Mouse (Mus musculus) regulatory T cell (primary cell): Measurements from ENCODE around the gene Usp22.

Experiments used
- in situ Hi-C: fragments of 300-600 bp; cut with MboI, MseI; formaldehyde crosslinking; loops from one replicate; pipeline ENCODE4 v1.15.1; 2025; ENCODE audit warnings: high pct_unique_total_duplicates

Gene Usp22

GRCm38 (mm10) chr11:61174821-61175658 is at the start of gene Usp22:
Usp22 (minus strand) TSS chr11:61175055.
- in situ Hi-C loops: no loop called here

- in situ Hi-C loops: loop anchor here (25.0 kb wide), 1 partner anchor 163 kb away; the partner anchor contains the start of gene Slc47a1
These were observed 49.4 kb upstream of the Usp22 start for GRCm38 (mm10) chr11:61224234-61224744.

GRCm38 (mm10) chr11:61222971-61223745 is 48.3 kb upstream of the Usp22 start:
- in situ Hi-C loops: loop anchor here (25.0 kb wide), 1 partner anchor 164 kb away; the partner anchor contains the start of gene Slc47a1

- in situ Hi-C loops: loop anchor here (25.0 kb wide), 1 partner anchor 165 kb away; the partner anchor contains the start of gene Slc47a1
These were observed 47.2 kb upstream of the Usp22 start for GRCm38 (mm10) chr11:61222007-61222406.

GRCm38 (mm10) chr11:61220156-61220881 is 45.5 kb upstream of the Usp22 start:
- in situ Hi-C loops: loop anchor here (25.0 kb wide), 1 partner anchor 167 kb away; the partner anchor contains the start of gene Slc47a1

GRCm38 (mm10) chr11:61215936-61216335 is 41.1 kb upstream of the Usp22 start:
- in situ Hi-C loops: loop anchor here (25.0 kb wide), 1 partner anchor 171 kb away; the partner anchor contains the start of gene Slc47a1

GRCm38 (mm10) chr11:61212102-61212501 is 37.2 kb upstream of the Usp22 start:
- in situ Hi-C loops: loop anchor here (25.0 kb wide), 1 partner anchor 175 kb away; the partner anchor contains the start of gene Slc47a1

- in situ Hi-C loops: loop anchor here (25.0 kb wide), 1 partner anchor 179 kb away; the partner anchor contains the start of gene Slc47a1
These were observed 33.5 kb upstream of the Usp22 start for GRCm38 (mm10) chr11:61208316-61208715.

GRCm38 (mm10) chr11:61207487-61208246 is 32.8 kb upstream of the Usp22 start, which contains the start of gene Aldh3a1:
Aldh3a1 (plus strand) TSS chr11:61207537.
- in situ Hi-C loops: loop anchor here (25.0 kb wide), 1 partner anchor 180 kb away; the partner anchor contains the start of gene Slc47a1

GRCm38 (mm10) chr11:61206136-61206535 is 31.3 kb upstream of the Usp22 start:
- in situ Hi-C loops: loop anchor here (25.0 kb wide), 1 partner anchor 181 kb away; the partner anchor contains the start of gene Slc47a1

- in situ Hi-C loops: loop anchor here (25.0 kb wide), 1 partner anchor 182 kb away; the partner anchor contains the start of gene Slc47a1
These were observed 30.5 kb upstream of the Usp22 start for GRCm38 (mm10) chr11:61205167-61205950.

GRCm38 (mm10) chr11:61202810-61203209 is 28.0 kb upstream of the Usp22 start:
- in situ Hi-C loops: loop anchor here (25.0 kb wide), 1 partner anchor 184 kb away; the partner anchor contains the start of gene Slc47a1

GRCm38 (mm10) chr11:61202186-61202585 is 27.3 kb upstream of the Usp22 start:
- in situ Hi-C loops: loop anchor here (25.0 kb wide), 1 partner anchor 185 kb away; the partner anchor contains the start of gene Slc47a1

GRCm38 (mm10) chr11:61199620-61200362 is 24.9 kb upstream of the Usp22 start:
- in situ Hi-C loops: loop anchor here (25.0 kb wide), 1 partner anchor 188 kb away; the partner anchor contains the start of gene Slc47a1

- in situ Hi-C loops: no loop called here
These were observed 23.1 kb upstream of the Usp22 start for GRCm38 (mm10) chr11:61197935-61198334.

- in situ Hi-C loops: no loop called here
These were observed 21.9 kb upstream of the Usp22 start for GRCm38 (mm10) chr11:61196616-61197353.

GRCm38 (mm10) chr11:61193392-61193791 is 18.5 kb upstream of the Usp22 start:
- in situ Hi-C loops: no loop called here
